Mouse (Mus musculus): Measurements from ENCODE around the gene Mpg.

The Mpg gene

GRCm38 (mm10) chr11:32233895-32234294 is 7.6 kb downstream of the Mpg start:
- DNase-seq = no peak

GRCm38 (mm10) chr11:32234816-32235485 is 8.6 kb downstream of the Mpg start:
- DNase-seq = no peak

DNA sequence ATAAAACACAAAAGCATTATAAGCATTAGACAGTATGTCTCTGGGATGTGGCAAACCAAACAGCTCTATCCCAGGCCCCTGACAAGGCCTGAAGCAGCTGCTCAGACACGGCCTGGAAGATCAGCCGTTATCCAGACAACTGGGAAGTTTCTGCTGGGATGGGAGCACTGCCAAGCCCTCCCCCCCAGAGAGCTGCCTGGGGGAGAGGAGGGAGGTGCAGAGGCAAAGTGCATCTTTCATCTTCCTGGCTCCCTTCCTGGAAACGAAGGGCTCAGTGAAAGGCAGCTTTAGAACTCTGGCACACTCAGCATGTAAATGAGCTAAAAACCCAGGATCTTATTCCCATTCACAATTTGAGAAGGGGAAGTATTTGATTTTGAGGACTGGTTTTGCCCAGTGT is 9.3 kb downstream of the Mpg start:
- peak; percentile 67 for DNase-seq

DNA sequence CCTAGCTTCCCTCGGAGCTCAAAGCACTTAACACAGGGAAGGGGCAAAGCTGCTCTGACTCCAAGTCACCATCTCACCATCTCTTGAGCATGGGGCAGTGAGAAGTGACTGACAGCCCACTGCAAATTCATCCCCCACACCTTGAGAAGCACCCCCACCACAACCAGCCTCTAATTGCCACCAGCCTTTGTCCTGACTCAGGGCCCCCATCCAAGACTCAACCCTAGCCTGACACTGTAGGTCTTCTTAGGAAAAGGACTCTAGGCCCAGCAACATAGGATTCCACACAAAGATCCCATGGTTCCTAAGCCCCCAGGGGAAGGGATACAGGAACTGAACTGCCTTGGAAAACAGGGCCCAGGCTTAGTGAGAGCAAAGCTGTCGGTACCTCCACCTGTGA is 9.8 kb downstream of the Mpg start:
- DNase-seq = no peak

DNA sequence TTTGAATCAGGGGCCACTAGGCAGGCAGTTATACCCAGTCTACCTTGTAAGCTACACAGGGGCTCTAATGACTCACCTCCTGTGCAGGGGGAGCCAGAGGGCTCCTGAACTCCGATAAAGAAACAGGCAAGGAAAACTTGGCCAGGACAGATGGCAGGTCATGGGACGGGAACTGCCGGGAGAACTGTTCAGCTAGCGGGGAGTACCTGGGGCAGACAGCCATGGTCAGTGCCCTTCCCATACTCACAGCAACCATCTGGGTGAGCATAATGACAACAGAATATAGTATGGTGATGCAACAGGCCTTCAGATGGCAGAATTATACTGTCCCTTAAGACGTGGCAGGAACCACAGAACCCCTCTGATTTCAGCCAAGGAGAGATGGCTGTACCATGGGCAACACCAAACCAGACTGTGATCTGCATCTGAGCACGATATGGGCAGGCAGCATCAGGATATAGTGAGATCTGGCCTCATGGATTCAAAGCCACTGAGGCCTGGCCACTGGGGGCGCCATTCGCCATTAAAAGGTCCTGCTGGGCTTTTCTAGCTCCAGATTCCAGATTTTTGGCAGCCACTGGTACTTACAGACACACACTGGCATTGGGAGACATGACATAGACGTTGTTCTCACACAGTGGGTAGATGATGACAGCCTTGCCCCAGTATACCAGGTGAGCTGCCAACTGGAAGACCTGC is 10.6 kb downstream of the Mpg start:
- no peak for DNase-seq

- DNase-seq = no peak
Measured at GRCm38 (mm10) chr11:32237411-32237795, 11.1 kb downstream of the Mpg start.

DNA sequence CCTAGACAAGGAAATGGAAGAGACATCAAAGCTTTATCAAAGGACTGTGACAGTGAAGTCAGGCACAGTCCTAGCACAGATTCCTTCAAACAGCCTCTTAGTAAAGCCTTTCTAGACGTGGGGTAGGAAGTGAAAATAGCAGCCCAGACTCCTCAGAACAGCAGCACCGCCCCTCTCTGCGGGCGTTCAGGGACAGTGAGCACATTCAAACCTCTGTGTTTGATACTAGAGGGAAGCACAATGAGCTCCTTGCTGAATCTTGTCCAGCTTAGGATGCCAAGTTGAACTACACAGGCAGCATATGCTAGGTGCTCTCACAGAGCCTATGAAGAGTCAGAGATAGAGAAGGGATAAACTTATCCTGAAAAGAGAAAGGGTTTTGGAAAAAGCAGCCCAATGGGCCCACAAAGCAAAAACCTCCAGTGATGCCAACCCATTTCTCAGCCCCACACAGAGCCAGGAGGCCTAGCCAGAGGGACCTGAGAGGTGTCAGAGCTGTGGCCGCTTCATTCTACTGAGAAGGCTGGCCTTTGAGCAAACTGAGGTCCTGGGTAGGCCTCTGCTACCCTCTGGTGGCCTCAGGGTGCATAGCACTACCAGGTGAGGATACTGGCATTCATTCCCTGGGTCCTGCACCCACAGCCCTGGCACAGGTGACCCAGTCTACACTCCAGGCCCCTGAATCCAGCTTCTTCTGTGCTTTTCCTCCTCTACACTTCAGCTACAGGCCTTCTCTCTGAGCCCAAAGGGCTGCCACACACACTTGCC is 12.0 kb downstream of the Mpg start:
- DNase-seq = peak; percentile 69

- no peak for DNase-seq
Measured at GRCm38 (mm10) chr11:32241391-32241790, 15.1 kb downstream of the Mpg start.

- DNase-seq = no peak
Measured at GRCm38 (mm10) chr11:32242209-32242608, 15.9 kb downstream of the Mpg start.

DNA sequence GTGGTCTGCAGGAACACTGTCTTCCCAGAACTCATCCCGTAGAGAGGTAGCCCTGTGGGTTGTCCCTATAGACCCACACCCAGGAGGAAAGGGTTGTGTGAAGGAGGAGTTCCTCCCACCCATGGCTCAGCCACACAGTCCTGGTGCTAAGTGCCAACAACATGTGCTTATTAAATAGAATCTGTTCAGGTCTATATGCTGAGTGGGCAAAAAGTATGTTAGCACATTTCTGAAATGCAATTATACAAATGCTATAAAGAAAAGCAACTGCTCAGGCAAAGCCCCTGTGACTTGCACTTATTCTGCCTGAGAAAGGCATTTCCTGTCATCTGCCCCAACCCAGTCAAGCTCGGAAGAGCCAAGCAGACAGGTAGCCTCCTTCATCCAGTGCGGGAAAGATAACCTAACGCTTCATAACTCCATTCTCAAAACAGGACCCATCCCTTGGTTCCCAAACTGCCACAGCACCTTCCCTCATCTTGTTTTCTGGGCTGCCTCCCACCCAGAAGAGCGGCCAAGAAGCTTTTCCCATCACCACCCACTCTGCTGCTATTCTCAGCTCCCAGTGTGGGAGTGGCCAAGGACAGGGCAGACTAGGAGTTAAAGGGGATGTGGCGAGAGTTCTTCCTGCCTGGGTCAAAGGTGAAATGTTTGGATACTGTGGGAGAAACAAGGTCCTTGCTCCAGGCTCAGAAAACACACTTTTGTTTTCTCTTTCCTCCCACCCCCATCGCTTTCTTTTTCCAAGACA is 17.1 kb downstream of the Mpg start:
- no peak for DNase-seq

DNA sequence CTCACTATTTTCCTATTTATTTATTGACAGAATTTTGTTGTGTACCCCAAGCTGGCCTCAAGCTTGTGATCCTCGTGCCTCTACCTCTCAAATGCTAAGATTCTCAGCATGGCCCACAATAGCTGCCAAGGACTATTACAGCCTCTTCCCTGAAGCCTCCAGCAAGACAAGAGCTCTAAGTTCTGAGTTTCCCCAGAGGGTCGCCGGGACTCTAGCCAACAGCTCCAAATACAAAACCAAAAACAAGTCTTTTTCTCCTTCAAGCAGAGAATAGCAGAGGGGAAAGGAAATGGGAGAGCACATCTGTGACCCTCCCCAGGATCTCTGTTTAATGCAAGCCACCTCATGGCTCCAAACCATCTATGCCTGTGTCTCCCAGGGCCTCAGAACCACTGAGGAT is 17.8 kb downstream of the Mpg start:
- DNase-seq = no peak

DNA sequence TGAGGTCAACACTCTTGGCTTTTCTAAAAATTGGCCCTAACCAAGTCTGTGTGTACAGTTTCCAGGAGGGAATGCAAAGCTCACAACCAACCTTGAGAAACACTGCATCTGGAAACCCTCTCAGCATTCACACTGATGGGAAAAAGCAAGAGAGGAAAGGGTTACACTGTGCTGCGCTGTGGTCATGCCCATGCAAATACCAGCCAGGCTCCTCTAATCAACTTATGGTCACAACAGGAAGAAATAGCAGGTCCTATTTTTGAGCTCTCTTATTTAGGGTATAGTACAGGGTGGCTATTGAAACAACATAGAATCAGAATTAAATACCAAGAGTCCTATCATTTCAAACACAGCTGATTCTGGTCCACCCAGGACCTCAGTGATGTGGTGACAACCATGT is 18.3 kb downstream of the Mpg start:
- DNase-seq = no peak

- no peak for DNase-seq
Measured at GRCm38 (mm10) chr11:32245614-32246013, 19.3 kb downstream of the Mpg start.

- no peak for DNase-seq
Measured at GRCm38 (mm10) chr11:32247068-32247467, 20.8 kb downstream of the Mpg start.

DNA sequence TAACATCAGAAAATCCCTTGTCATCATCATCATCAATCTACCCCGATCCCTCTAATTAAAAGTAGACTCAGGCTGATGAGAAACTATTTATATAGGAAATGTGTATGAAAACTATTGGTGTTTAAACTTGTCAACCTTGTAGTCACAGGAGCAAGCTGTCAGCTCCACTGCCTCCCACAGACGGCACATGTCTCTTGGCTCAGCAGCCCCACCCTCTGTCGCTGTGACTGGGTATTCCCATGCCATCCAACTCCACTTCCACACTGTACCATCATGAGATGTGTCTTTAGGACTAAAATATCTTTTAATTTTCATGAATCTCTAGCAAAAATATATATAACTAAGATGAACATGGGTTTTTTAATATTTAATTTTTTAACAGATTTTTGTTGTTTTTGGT is 22.0 kb downstream of the Mpg start:
- no peak for DNase-seq

GRCm38 (mm10) chr11:32250880-32251763 is 24.8 kb downstream of the Mpg start:
- no peak for DNase-seq

GRCm38 (mm10) chr11:32253121-32253520 is 26.8 kb downstream of the Mpg start:
- no peak for DNase-seq

- no peak for DNase-seq
Measured at GRCm38 (mm10) chr11:32256146-32256545, 29.8 kb downstream of the Mpg start.

DNA sequence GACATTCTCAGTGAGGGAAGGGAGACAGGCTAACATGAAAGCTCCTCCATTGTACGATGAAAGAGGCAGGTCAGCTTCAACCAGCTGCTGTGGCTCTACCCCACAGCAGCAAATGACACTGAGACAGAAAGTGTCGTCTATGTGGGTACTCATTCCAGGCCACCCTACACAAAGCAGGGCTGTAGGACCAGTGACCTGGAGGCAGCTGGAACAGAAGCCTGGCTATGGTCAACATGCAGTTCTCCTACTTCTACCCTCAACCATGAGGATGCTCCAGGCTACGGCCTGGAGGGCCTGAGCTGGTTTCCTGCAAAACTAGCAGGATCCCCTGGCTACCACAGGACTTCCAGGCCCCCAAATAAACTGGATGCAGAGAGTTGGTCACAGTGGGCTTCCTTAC is 30.3 kb downstream of the Mpg start:
- DNase-seq = no peak

DNA sequence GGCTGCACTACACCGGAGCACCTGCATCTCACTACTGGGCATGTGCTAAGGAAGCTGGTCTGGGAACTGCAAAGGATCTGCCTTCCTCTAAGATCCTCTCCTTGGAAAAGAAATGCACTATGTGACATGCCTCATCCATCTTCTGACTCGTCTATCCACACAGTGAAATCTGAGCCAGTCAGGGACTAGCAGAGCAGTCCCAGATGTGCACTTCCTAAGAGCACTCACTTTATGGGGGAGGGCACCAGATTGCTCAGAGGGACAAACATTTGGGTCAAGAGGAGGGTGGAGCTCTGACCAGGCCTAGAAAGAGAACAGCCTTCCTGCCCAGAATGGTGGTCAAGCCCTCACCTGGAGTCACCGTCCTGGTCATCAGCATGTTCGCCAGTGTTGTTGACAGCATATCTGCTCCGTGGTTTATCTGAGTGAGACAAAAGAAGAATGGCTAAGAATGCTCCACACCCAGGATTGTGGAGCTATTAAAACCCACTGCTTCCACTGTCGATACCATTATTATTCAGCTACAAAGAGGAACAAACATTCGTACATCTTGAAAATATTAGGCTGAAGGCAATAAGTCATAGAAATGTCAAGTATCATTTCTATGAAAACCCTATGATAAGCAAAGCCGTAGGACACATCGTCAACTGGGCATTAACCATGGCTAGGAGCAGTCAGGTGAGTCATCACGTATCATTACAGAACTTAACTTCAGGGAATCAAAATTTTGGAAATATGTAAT is 36.5 kb downstream of the Mpg start:
- DNase-seq = no peak

DNA sequence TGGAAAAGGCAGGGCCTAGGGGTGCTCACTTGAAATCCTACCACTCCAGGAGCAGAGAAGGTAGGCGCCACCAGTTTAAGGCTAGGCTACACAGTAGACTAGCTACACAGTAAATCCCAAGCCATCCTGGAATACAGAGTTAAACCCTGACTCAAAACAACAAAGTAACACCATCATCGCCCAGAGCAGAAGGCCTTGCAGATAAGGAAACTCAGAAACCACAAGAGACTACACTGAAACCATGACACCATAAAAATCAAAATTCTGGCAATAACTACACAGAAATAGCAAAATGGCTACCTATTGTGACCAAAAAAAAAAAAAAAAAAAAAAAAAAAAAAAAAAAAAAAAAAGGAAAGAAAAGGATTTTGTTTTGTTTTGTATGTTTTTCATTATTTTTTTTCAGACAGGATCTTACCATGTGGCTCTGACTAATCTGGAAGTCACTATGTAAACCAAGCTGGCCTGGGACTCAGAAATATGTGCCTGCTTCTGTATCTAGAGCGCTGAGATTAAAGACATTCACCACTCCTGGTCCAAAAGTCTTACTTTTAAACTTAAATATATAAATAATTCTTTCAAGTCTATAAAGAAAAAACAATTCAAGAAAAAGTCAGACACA is 38.9 kb downstream of the Mpg start:
- DNase-seq = no peak
